Mouse (Mus musculus) lung, adult 2 months (tissue): ENCODE results near the gene Adgrb2.

Experiments used
- CTCF ChIP-seq: fragments of 200-500 bp; IDR thresholded peaks from 2 replicates; pipeline ENCODE4 v1.5.1; 2011; ENCODE audit warnings: mild to moderate bottlenecking, low read length, control low read depth; ENCODE audit not compliant: insufficient read depth
- POLR2A ChIP-seq: fragments of 200-500 bp; IDR thresholded peaks from 2 replicates; pipeline ENCODE4 v1.6.1; 2011; ENCODE audit warnings: low read depth, mild to moderate bottlenecking, control low read depth, low read length, borderline replicate concordance; ENCODE audit errors: extremely low read depth

DNA sequence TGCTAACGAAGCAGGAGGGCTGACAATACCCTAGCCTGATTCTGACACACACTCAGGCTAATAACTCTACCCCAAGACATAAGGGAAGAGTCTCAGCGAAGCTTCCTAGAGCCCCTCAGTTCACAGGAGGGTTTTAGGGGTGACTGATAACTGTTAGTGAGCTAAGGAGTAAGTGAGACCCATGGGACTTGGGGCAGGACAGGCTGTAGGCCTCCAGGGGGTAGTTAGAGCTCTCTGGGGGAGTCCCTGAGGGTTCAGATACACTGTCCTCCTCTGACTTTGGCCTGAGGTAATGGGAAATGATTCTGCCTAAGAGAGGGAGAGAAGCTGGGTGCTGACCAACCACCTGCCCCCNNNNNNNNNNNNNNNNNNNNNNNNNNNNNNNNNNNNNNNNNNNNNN lies 30.1 kb upstream of the Adgrb2 start:
- no peak for TF ChIP-seq CTCF
- TF ChIP-seq POLR2A = no peak
